Mouse (Mus musculus): Measurements from ENCODE around the gene Kcnip2.

GRCm38 (mm10) chr19:45804593-45805368, 11.1 kb downstream of the Kcnip2 start:
- TF ChIP-seq CTCF (IDR thresholded peaks at IDR 0.05; ENCODE audit: low read depth) = peak; percentile 89
- no peak for TF ChIP-seq EP300 (optimal IDR thresholded peaks at IDR 0.05)

All from stomach, postnatal 0 days (tissue).